Mouse (Mus musculus) intestine, postnatal 0 days (tissue): ENCODE data around the gene Tspan32. TPM values are rescaled to one million over a fixed set of nuclear protein-coding genes. Genes with fewer than 3 reads are reported as not detected.

Source experiments
- ATAC-seq: fragments of 200-750 bp; cut with Nextera tagmentation; 2 replicates; pipeline ENCODE4 v1.8.0; 2017; ENCODE audit warnings: mild to moderate bottlenecking, moderate TSS enrichment, moderate library complexity
- H3K27ac ChIP-seq: fragments of 300-500 bp; sonication (generic); 2 replicates; pipeline ENCODE4 v1.5.1; 2014; ENCODE audit warnings: mild to moderate bottlenecking, low read depth, low read length, moderate library complexity
- H3K27me3 ChIP-seq: fragments of 300-500 bp; sonication (generic); replicated peaks from 2 replicates; pipeline ENCODE4 v1.6.1; 2014; ENCODE audit warnings: low read length, mixed read lengths; ENCODE audit not compliant: control insufficient read depth, insufficient read depth
- H3K36me3 ChIP-seq: fragments of 300-500 bp; sonication (generic); 2 replicates; pipeline ENCODE4 v1.6.1; 2014; ENCODE audit warnings: mild to moderate bottlenecking, moderate library complexity; ENCODE audit not compliant: control insufficient read depth, insufficient read depth
- H3K4me1 ChIP-seq: fragments of 300-500 bp; sonication (generic); replicated peaks from 2 replicates; pipeline ENCODE4 v1.6.1; 2014; ENCODE audit warnings: antibody characterized with exemption, low read length, mixed read lengths; ENCODE audit not compliant: control insufficient read depth, insufficient read depth
- H3K4me2 ChIP-seq: fragments of 300-500 bp; sonication (generic); replicated peaks from 2 replicates; pipeline ENCODE4 v1.6.1; 2014; ENCODE audit warnings: low read depth, mild to moderate bottlenecking, moderate library complexity
- H3K4me3 ChIP-seq: fragments of 300-500 bp; sonication (generic); 2 replicates; pipeline ENCODE4 v1.5.1; 2014; ENCODE audit warnings: low read depth, low read length
- H3K9ac ChIP-seq: fragments of 300-500 bp; sonication (generic); 2 replicates; pipeline ENCODE4 v1.6.1; 2014; ENCODE audit warnings: mild to moderate bottlenecking, low read depth, low read length
- H3K9me3 ChIP-seq: fragments of 300-500 bp; sonication (generic); 2 replicates; pipeline ENCODE4 v1.6.1; 2016; ENCODE audit warnings: mixed run types; ENCODE audit not compliant: control insufficient read depth
- CTCF ChIP-seq: sonication (generic); IDR thresholded peaks from 2 replicates; pipeline ENCODE4 v1.5.1; 2016; ENCODE audit warnings: low read depth, mild to moderate bottlenecking, control low read depth, antibody characterized with exemption, moderate library complexity
- WGBS: fragments of 180-500 bp; shearing (Covaris S2); extraction: QIAGEN DNeasy Blood & Tissue Kit; methylation state at CpG from one replicate; pipeline ENCODE4 v1.1.7; 2014; 5-methylcytosine and 5-hydroxymethylcytosine counted together
- polyA plus RNA-seq: library from polyadenylated mRNA; unstranded; fragments of >200 nt; fragmentation: Nextera tagmentation; extraction: Ambion mirVana; gene quantifications from 2 replicates; pipeline ENCODE4 v1.2.1, GENCODE M21; 2015

Tspan32 gene
- polyA plus RNA-seq, 1 experiment from 2014 or later = 0.74 TPM

GRCm38 (mm10) chr7:143011226-143011625 is 6.4 kb downstream of the Tspan32 start:
- H3K4me3 ChIP-seq = no peak overlapping the region
- H3K9me3 ChIP-seq = no peaks in the 10 kb centered on the region
- peaks cover 13% of the 10 kb centered on the region; the same call in 1 of the 2 replicates for H3K4me1 ChIP-seq
- 85% methylated on average over 1 of the region's 1 CpGs for WGBS
- H3K4me2 ChIP-seq = no peak overlapping the region
- H3K36me3 ChIP-seq = no peaks in the 10 kb centered on the region
- no peak for TF ChIP-seq CTCF
- ATAC-seq = no peak
- no peak overlapping the region for H3K27ac ChIP-seq
- no peak overlapping the region for H3K9ac ChIP-seq
- H3K27me3 ChIP-seq = no peaks in the 10 kb centered on the region

GRCm38 (mm10) chr7:143012230-143012875 is 7.5 kb downstream of the Tspan32 start:
- H3K27ac ChIP-seq = no peak overlapping the region
- 40% methylated on average over 5 of the region's 5 CpGs for WGBS
- no peaks in the 10 kb centered on the region for H3K9me3 ChIP-seq
- no peak overlapping the region for H3K4me3 ChIP-seq
- peaks cover 13% of the 10 kb centered on the region; the same call in 1 of the 2 replicates for H3K4me1 ChIP-seq
- H3K36me3 ChIP-seq = no peaks in the 10 kb centered on the region
- no peak overlapping the region for H3K4me2 ChIP-seq
- no peak for TF ChIP-seq CTCF
- H3K27me3 ChIP-seq = no peaks in the 10 kb centered on the region
- no peak for ATAC-seq
- H3K9ac ChIP-seq = no peak overlapping the region

GRCm38 (mm10) chr7:143013420-143014178 is 8.8 kb downstream of the Tspan32 start:
- Histone ChIP-seq H3K27ac (no peak overlapping the region), H3K9ac (no peak overlapping the region), H3K4me3 (no peak overlapping the region), H3K9me3 (no peaks in the 10 kb centered on the region), H3K4me1 (peaks cover 13% of the 10 kb centered on the region; the same call in 1 of the 2 replicates), H3K27me3 (no peaks in the 10 kb centered on the region), H3K36me3 (no peaks in the 10 kb centered on the region), H3K4me2 (no peak overlapping the region)
- 67% methylated on average over 8 of the region's 8 CpGs for WGBS
- no peak for ATAC-seq
- TF ChIP-seq CTCF = no peak

- H3K4me3 ChIP-seq = no peak overlapping the region
- ATAC-seq = no peak
- TF ChIP-seq CTCF = no peak
- no peaks in the 10 kb centered on the region for H3K9me3 ChIP-seq
- no peak overlapping the region for H3K4me2 ChIP-seq
- no peaks in the 10 kb centered on the region for H3K36me3 ChIP-seq
- H3K27ac ChIP-seq = no peak overlapping the region; the same call in 1 of the 2 replicates
- no peak overlapping the region for H3K9ac ChIP-seq
- no peaks in the 10 kb centered on the region for H3K27me3 ChIP-seq
- H3K4me1 ChIP-seq = peaks cover 13% of the 10 kb centered on the region; the same call in 1 of the 2 replicates
- 84% methylated on average over 7 of the region's 7 CpGs for WGBS
Observed at GRCm38 (mm10) chr7:143014862-143015659, 10.2 kb downstream of the Tspan32 start.

- peaks cover 12% of the 10 kb centered on the region; the same call in 1 of the 2 replicates for H3K4me1 ChIP-seq
- no peak overlapping the region for H3K4me2 ChIP-seq
- ATAC-seq = 0 out of 2 replicates have a peak, but pooled peaks have one; percentile 28
- no peak overlapping the region for H3K9ac ChIP-seq
- no peak for TF ChIP-seq CTCF
- H3K4me3 ChIP-seq = no peak overlapping the region
- no peak overlapping the region; the same call in 1 of the 2 replicates for H3K27ac ChIP-seq
- no peaks in the 10 kb centered on the region for H3K36me3 ChIP-seq
- H3K27me3 ChIP-seq = no peaks in the 10 kb centered on the region
- 23% methylated on average over 1 of the region's 1 CpGs for WGBS
- no peaks in the 10 kb centered on the region for H3K9me3 ChIP-seq
Observed at GRCm38 (mm10) chr7:143015755-143016423, 11.0 kb downstream of the Tspan32 start.
